Mouse (Mus musculus) hindbrain, embryonic 15.5 days (tissue): ENCODE measurements around the gene Srrd. TPM values are rescaled to one million over a fixed set of nuclear protein-coding genes. Genes with fewer than 3 reads are reported as not detected.

Experiments used
- ATAC-seq: fragments of 200-750 bp; cut with Nextera tagmentation; 2 replicates; pipeline ENCODE4 v1.8.0; 2017; ENCODE audit warnings: low read depth, moderate number of reproducible peaks, moderate TSS enrichment; ENCODE audit not compliant: low FRiP score
- H3K27ac ChIP-seq: fragments of 300-500 bp; sonication (generic); replicated peaks from 2 replicates; pipeline ENCODE4 v1.5.1; 2015; ENCODE audit warnings: mild to moderate bottlenecking, inconsistent platforms
- H3K27me3 ChIP-seq: fragments of 300-500 bp; sonication (generic); 2 replicates; pipeline ENCODE4 v1.6.1; 2015; ENCODE audit warnings: control low read depth, inconsistent platforms
- H3K36me3 ChIP-seq: fragments of 300-500 bp; sonication (generic); 2 replicates; pipeline ENCODE4 v1.6.1; 2015; ENCODE audit warnings: control low read depth, inconsistent platforms
- H3K4me1 ChIP-seq: fragments of 300-500 bp; sonication (generic); replicated peaks from 2 replicates; pipeline ENCODE4 v1.6.1; 2015; ENCODE audit warnings: control low read depth, inconsistent platforms
- H3K4me2 ChIP-seq: fragments of 300-500 bp; sonication (generic); 2 replicates; pipeline ENCODE4 v1.6.1; 2015; ENCODE audit warnings: moderate library complexity, mild to moderate bottlenecking, inconsistent platforms
- H3K4me3 ChIP-seq: fragments of 300-500 bp; sonication (generic); 2 replicates; pipeline ENCODE4 v1.5.1; 2015; ENCODE audit warnings: mild to moderate bottlenecking, inconsistent platforms
- H3K9ac ChIP-seq: fragments of 300-500 bp; sonication (generic); 2 replicates; pipeline ENCODE4 v1.6.1; 2015; ENCODE audit warnings: inconsistent platforms
- H3K9me3 ChIP-seq: fragments of 300-500 bp; sonication (generic); 2 replicates; pipeline ENCODE4 v1.6.1; 2016; ENCODE audit warnings: control low read depth, inconsistent platforms
- WGBS: fragments of 180-500 bp; shearing (Covaris S2); methylation state at CpG from one replicate; pipeline ENCODE4 v1.1.7; 2015; 5-methylcytosine and 5-hydroxymethylcytosine counted together
- polyA plus RNA-seq: library from polyadenylated mRNA; unstranded; fragments of >200 nt; fragmentation: Nextera tagmentation; extraction: Ambion mirVana; gene quantifications from 2 replicates; pipeline ENCODE4 v1.2.1, GENCODE M21; 2015

The Srrd gene
- polyA plus RNA-seq, 1 experiment from 2014 or later = 58.9 TPM

- ATAC-seq = no peak
- peaks cover 5% of the 10 kb centered on the region; the same call in 1 of the 2 replicates for H3K36me3 ChIP-seq
- no peaks in the 10 kb centered on the region for H3K27me3 ChIP-seq
- peaks cover 23% of the 10 kb centered on the region for H3K4me1 ChIP-seq
- no peak overlapping the region for H3K4me3 ChIP-seq
- no peak overlapping the region for H3K4me2 ChIP-seq
- 73% methylated on average over 4 of the region's 4 CpGs for WGBS
- no peak overlapping the region for H3K9ac ChIP-seq
- no peaks in the 10 kb centered on the region for H3K9me3 ChIP-seq
- H3K27ac ChIP-seq = no peak overlapping the region
Measured at GRCm38 (mm10) chr5:112376111-112376510, 33.3 kb upstream of the Srrd start.

GRCm38 (mm10) chr5:112371933-112372332 lies 29.1 kb upstream of the Srrd start:
- peak overlapping the region; percentile 87 for H3K27ac ChIP-seq
- WGBS = 26% methylated on average over 7 of the region's 7 CpGs
- H3K9me3 ChIP-seq = no peaks in the 10 kb centered on the region
- H3K4me2 ChIP-seq = peak overlapping the region; percentile 21
- H3K27me3 ChIP-seq = no peaks in the 10 kb centered on the region
- H3K4me1 ChIP-seq = peaks cover 50% of the 10 kb centered on the region
- peaks cover 11% of the 10 kb centered on the region for H3K36me3 ChIP-seq
- ATAC-seq = peak; percentile 89
- H3K9ac ChIP-seq = peak overlapping the region; percentile 25; the same call in 1 of the 2 replicates
- no peak overlapping the region for H3K4me3 ChIP-seq

GRCm38 (mm10) chr5:112370236-112370813 lies 27.5 kb upstream of the Srrd start:
- peaks cover 20% of the 10 kb centered on the region for H3K36me3 ChIP-seq
- H3K27me3 ChIP-seq = no peaks in the 10 kb centered on the region
- H3K4me3 ChIP-seq = no peak overlapping the region
- no peak overlapping the region for H3K4me2 ChIP-seq
- WGBS = 74% methylated on average over 12 of the region's 12 CpGs
- ATAC-seq = no peak
- peak overlapping the region; percentile 87 for H3K27ac ChIP-seq
- no peaks in the 10 kb centered on the region for H3K9me3 ChIP-seq
- peaks cover 50% of the 10 kb centered on the region for H3K4me1 ChIP-seq
- no peak overlapping the region for H3K9ac ChIP-seq

- no peaks in the 10 kb centered on the region for H3K9me3 ChIP-seq
- peaks cover 50% of the 10 kb centered on the region for H3K4me1 ChIP-seq
- peaks cover 24% of the 10 kb centered on the region for H3K36me3 ChIP-seq
- WGBS = 64% methylated on average over 13 of the region's 13 CpGs
- peak overlapping the region; percentile 57 for H3K27ac ChIP-seq
- H3K4me2 ChIP-seq = no peak overlapping the region
- H3K27me3 ChIP-seq = no peaks in the 10 kb centered on the region
- no peak overlapping the region for H3K4me3 ChIP-seq
- no peak for ATAC-seq
- H3K9ac ChIP-seq = no peak overlapping the region
Measured at GRCm38 (mm10) chr5:112369326-112369725, 26.5 kb upstream of the Srrd start.

- H3K9ac ChIP-seq = no peak overlapping the region
- 57% methylated on average over 10 of the region's 10 CpGs for WGBS
- peaks cover 50% of the 10 kb centered on the region for H3K4me1 ChIP-seq
- H3K36me3 ChIP-seq = peaks cover 31% of the 10 kb centered on the region
- no peaks in the 10 kb centered on the region for H3K9me3 ChIP-seq
- H3K4me3 ChIP-seq = no peak overlapping the region
- no peak for ATAC-seq
- no peak overlapping the region for H3K4me2 ChIP-seq
- H3K27ac ChIP-seq = peak overlapping the region; percentile 57
- H3K27me3 ChIP-seq = no peaks in the 10 kb centered on the region
Measured at GRCm38 (mm10) chr5:112368666-112369065, 25.8 kb upstream of the Srrd start.

- Histone ChIP-seq H3K4me3 (no peak overlapping the region), H3K9ac (no peak overlapping the region), H3K4me1 (peaks cover 45% of the 10 kb centered on the region), H3K36me3 (peaks cover 35% of the 10 kb centered on the region), H3K27me3 (no peaks in the 10 kb centered on the region), H3K27ac (0 out of 2 replicates have a peak overlapping the region, but pooled peaks have one; percentile 17), H3K9me3 (no peaks in the 10 kb centered on the region), H3K4me2 (no peak overlapping the region)
- no peak for ATAC-seq
- 87% methylated on average over 12 of the region's 12 CpGs for WGBS
Measured at GRCm38 (mm10) chr5:112367929-112368328, 25.1 kb upstream of the Srrd start.

- Histone ChIP-seq H3K4me2 (no peak overlapping the region), H3K9ac (no peak overlapping the region), H3K4me1 (peaks cover 39% of the 10 kb centered on the region), H3K27me3 (no peaks in the 10 kb centered on the region), H3K9me3 (no peaks in the 10 kb centered on the region), H3K36me3 (peaks cover 35% of the 10 kb centered on the region), H3K27ac (no peak overlapping the region), H3K4me3 (no peak overlapping the region)
- no peak for ATAC-seq
- WGBS = 84% methylated on average over 4 of the region's 4 CpGs
Measured at GRCm38 (mm10) chr5:112367338-112367737, 24.5 kb upstream of the Srrd start.

GRCm38 (mm10) chr5:112366879-112367278 lies 24.0 kb upstream of the Srrd start:
- 98% methylated on average over 6 of the region's 6 CpGs for whole genome bisulfite sequencing
- H3K36me3 ChIP-seq = peaks cover 40% of the 10 kb centered on the region
- H3K4me1 ChIP-seq = peaks cover 34% of the 10 kb centered on the region

GRCm38 (mm10) chr5:112364184-112364797 lies 21.5 kb upstream of the Srrd start:
- 75% methylated on average over 10 of the region's 10 CpGs for WGBS
- peaks cover 8% of the 10 kb centered on the region; the same call in 1 of the 2 replicates for H3K4me1 ChIP-seq
- H3K9ac ChIP-seq = no peak overlapping the region
- no peak overlapping the region for H3K4me2 ChIP-seq
- ATAC-seq = no peak
- no peaks in the 10 kb centered on the region for H3K27me3 ChIP-seq
- H3K9me3 ChIP-seq = no peaks in the 10 kb centered on the region
- H3K4me3 ChIP-seq = no peak overlapping the region
- H3K27ac ChIP-seq = no peak overlapping the region
- peaks cover 35% of the 10 kb centered on the region; the same call in 1 of the 2 replicates for H3K36me3 ChIP-seq

More at GRCm38 (mm10) chr5:112366879-112367278, 24.0 kb upstream of the Srrd start:
- H3K9ac ChIP-seq = no peak overlapping the region
- no peak for ATAC-seq
- H3K4me3 ChIP-seq = no peak overlapping the region
- H3K27ac ChIP-seq = no peak overlapping the region
- H3K4me2 ChIP-seq = no peak overlapping the region
- H3K9me3 ChIP-seq = no peaks in the 10 kb centered on the region
- H3K27me3 ChIP-seq = no peaks in the 10 kb centered on the region

- no peak overlapping the region for H3K4me2 ChIP-seq
- no peaks in the 10 kb centered on the region for H3K4me1 ChIP-seq
- H3K4me3 ChIP-seq = no peak overlapping the region
- H3K36me3 ChIP-seq = peaks cover 32% of the 10 kb centered on the region
- WGBS = 98% methylated on average over 3 of the region's 3 CpGs
- no peak overlapping the region for H3K27ac ChIP-seq
- H3K9me3 ChIP-seq = no peaks in the 10 kb centered on the region
- no peak overlapping the region for H3K9ac ChIP-seq
- H3K27me3 ChIP-seq = no peaks in the 10 kb centered on the region
- ATAC-seq = no peak
Measured at GRCm38 (mm10) chr5:112360077-112360476, 17.2 kb upstream of the Srrd start.

- H3K9me3 ChIP-seq = no peaks in the 10 kb centered on the region
- no peak for ATAC-seq
- no peak overlapping the region for H3K4me3 ChIP-seq
- no peak overlapping the region for H3K4me2 ChIP-seq
- 96% methylated on average over 4 of the region's 4 CpGs for whole genome bisulfite sequencing
- H3K9ac ChIP-seq = no peak overlapping the region
- no peaks in the 10 kb centered on the region for H3K4me1 ChIP-seq
- peaks cover 32% of the 10 kb centered on the region for H3K36me3 ChIP-seq
- H3K27ac ChIP-seq = no peak overlapping the region
- H3K27me3 ChIP-seq = no peaks in the 10 kb centered on the region
Measured at GRCm38 (mm10) chr5:112359520-112359919, 16.7 kb upstream of the Srrd start.

GRCm38 (mm10) chr5:112356322-112356721 lies 13.5 kb upstream of the Srrd start:
- ATAC-seq = no peak
- 94% methylated on average over 9 of the region's 9 CpGs for WGBS
- Histone ChIP-seq H3K27me3 (no peaks in the 10 kb centered on the region), H3K4me2 (no peak overlapping the region), H3K36me3 (peaks cover 18% of the 10 kb centered on the region), H3K4me3 (no peak overlapping the region), H3K27ac (no peak overlapping the region), H3K4me1 (no peaks in the 10 kb centered on the region), H3K9ac (no peak overlapping the region), H3K9me3 (no peaks in the 10 kb centered on the region)
